Mouse (Mus musculus): Measurements from ENCODE around the gene Sash3. TPM values are rescaled to one million over a fixed set of nuclear protein-coding genes. Genes with fewer than 3 reads are reported as not detected.
A peak's percentile ranks its signal among the peaks of the same experiment; 100 is the strongest.

The Sash3 gene
- polyA plus RNA-seq, 1 experiment: not detected

DNA sequence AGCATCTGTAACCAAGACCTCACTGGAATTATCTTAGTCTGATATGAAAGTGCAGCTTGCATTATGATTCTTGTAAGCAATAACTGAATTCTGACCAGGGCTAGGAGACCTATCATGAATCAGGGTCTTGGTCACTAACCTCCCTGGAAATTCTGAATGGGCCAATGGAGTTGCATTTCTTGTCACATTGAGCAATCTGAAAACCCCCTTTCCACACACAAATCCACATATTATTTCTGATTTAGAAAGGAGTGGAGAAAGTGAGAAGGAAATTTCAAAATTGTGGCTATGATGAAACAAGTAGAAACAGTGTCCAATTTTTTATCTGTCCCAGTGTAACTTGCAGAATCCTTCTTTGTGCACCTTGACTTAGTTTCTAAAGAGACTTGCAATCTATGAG is 26.9 kb upstream of the Sash3 start:
- no peaks in the 10 kb centered on the region for H3K36me3 ChIP-seq (ENCODE audit: control insufficient read depth, insufficient read depth)
- TF ChIP-seq CEBPB (IDR thresholded peaks at IDR 0.05; ENCODE audit: insufficient read depth, poor library complexity, severe bottlenecking) (peak; percentile 51; the same call in 1 of the 2 replicates), USF1 (IDR thresholded peaks at IDR 0.05; ENCODE audit: low read depth) (no peak), MYOD1 (IDR thresholded peaks at IDR 0.05; ENCODE audit: control insufficient read depth in 1 of 3, insufficient read length in 2 of 3, low read depth in 2 of 3) (no peak)
- no peaks in the 10 kb centered on the region for H3K79me2 ChIP-seq (ENCODE audit: control insufficient read depth, insufficient read depth)
- no peak overlapping the region for H3ac ChIP-seq (ENCODE audit: control insufficient read depth, insufficient read length)
- peak overlapping the region; percentile 30 for H3K4me2 ChIP-seq (ENCODE audit: low read depth)
- H3K4me3 ChIP-seq: no peak overlapping the region
- no peaks in the 10 kb centered on the region for H3K27me3 ChIP-seq (ENCODE audit: control insufficient read depth, insufficient read depth, insufficient read length)

DNA sequence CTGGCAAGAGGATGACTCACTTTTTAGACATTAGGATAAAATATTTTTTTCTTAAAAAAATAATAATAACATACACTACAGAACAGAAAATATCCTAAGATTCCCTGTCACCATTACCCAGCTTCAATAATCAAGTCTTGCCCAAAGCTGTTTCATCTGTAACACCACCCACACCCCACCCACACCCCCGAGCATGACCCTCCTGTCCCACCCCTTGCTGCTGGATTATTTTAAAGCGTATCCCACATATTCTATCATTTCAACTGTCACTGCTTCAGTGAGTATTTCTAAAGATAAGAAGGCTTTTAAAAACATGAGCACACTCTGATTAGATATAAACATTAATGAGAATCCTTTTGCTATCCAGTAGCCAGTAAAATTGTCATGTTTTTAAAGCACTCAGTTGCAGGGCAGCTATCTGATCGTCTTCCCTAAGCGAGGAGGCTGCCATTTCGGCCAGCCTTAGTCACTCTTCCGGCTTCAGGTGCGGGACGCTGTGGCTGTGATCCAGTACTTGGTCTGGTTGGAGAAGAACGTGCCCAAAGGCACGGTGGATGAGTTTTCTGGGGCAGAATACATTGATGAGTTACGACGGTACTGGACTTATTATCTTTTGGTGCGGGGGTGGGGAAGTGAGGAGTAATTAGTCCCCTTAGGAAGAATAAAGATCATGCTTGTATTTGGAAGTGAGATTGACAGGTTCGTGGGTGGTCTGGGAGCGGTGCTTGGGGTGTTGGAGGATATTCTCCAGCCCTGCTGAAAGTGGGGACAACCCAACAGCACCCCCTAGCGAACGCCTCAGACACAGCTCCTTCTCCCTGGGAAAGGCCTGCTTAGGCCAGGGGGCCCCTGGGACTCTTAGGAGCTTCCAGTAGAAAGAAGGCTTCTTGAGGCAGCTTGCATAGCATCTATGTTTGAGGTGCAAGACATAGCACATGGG is 21.8 kb upstream of the Sash3 start:
- no peaks in the 10 kb centered on the region for H3K36me3 ChIP-seq (ENCODE audit: control insufficient read depth, insufficient read depth)
- peak overlapping the region; percentile 45 for H3K4me2 ChIP-seq (ENCODE audit: low read depth)
- H3K4me3 ChIP-seq: no peak overlapping the region
- TF ChIP-seq E2F4 (IDR thresholded peaks at IDR 0.05; ENCODE audit: insufficient read depth) (no peak), REST (IDR thresholded peaks at IDR 0.05; ENCODE audit: insufficient read depth, insufficient read length) (no peak), CEBPB (IDR thresholded peaks at IDR 0.05; ENCODE audit: insufficient read depth, poor library complexity, severe bottlenecking) (no peak)
- no peaks in the 10 kb centered on the region for H3K27me3 ChIP-seq (ENCODE audit: control insufficient read depth, insufficient read depth, insufficient read length)
- H3ac ChIP-seq (ENCODE audit: control insufficient read depth, insufficient read length): no peak overlapping the region
- H3K79me2 ChIP-seq (ENCODE audit: control insufficient read depth, insufficient read depth): no peaks in the 10 kb centered on the region

DNA sequence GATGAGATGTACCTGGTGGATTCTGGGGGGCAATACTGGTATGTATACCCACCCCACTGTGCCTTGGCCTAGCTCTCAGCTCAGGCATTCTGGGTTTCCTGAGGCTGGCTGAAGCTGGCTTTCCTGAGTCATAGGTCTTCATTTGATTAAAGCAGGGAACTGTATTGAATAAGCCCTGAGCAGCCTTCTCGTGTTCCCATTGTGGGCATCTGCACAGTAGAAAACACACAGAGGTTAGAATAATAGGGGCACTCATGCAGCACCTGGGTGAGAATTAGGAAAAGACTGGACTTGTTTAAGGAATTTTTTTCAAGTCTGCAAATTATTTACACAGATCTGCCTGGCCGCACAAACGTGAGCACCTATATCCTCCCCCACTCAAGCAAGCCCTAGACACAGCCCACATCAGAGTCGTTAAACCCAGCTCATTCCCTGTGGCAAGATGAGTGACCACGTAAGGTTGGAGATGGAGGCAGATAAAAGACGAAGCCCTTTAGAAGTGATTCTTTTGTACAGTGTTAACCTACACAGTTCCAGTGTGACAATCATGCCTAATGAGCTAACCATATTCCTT is 19.2 kb upstream of the Sash3 start:
- Histone ChIP-seq H3K36me3 (ENCODE audit: control insufficient read depth, insufficient read depth) (no peaks in the 10 kb centered on the region), H3K79me2 (ENCODE audit: control insufficient read depth, insufficient read depth) (no peaks in the 10 kb centered on the region), H3K27me3 (ENCODE audit: control insufficient read depth, insufficient read depth, insufficient read length) (no peaks in the 10 kb centered on the region), H3K4me2 (ENCODE audit: low read depth) (no peak overlapping the region), H3K4me3 (no peak overlapping the region), H3ac (ENCODE audit: control insufficient read depth, insufficient read length) (no peak overlapping the region)
- TF ChIP-seq E2F4 (IDR thresholded peaks at IDR 0.05; ENCODE audit: insufficient read depth) (no peak), MYOG (IDR thresholded peaks at IDR 0.05; ENCODE audit: control insufficient read depth in 1 of 3, insufficient read depth in 1 of 3, insufficient read length in 2 of 3, low read depth in 2 of 3) (no peak), CEBPB (IDR thresholded peaks at IDR 0.05; ENCODE audit: insufficient read depth, poor library complexity, severe bottlenecking) (no peak)

DNA sequence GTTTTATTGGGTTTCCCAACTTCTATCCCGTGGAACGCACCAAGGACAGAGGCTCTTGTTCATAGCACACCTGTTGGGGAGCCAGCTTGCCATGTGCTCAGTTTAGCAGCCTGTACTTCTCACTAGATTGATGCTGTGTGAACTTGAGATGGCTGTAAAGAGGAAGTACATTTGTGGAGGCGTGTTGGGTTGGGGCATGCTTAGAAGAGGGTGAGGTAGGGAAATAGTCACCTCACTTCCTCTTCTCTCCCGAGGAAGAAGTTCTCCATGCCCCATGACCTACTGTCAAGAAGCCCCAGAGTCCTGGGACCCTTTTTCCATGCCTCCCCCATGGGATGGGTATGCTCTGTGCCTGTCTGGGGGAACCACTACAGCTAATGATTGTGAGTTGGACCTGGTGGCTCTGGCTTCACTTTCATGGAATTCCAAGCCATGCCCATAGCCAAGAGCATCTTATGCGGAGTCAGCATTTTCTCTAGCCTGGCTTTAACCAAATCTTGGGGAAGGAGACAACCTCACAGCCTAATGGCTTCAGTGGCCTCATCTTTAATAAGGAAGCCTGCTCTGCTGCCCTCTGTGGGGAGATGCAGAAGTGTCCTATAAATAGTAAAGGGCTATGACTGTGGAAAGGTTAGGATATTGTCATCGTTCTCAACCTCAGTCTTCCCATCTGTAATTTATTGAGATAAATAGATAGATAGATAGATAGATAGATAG is 18.6 kb upstream of the Sash3 start:
- Histone ChIP-seq H3K4me2 (ENCODE audit: low read depth) (no peak overlapping the region), H3K36me3 (ENCODE audit: control insufficient read depth, insufficient read depth) (no peaks in the 10 kb centered on the region), H3K4me3 (no peak overlapping the region), H3K27me3 (ENCODE audit: control insufficient read depth, insufficient read depth, insufficient read length) (no peaks in the 10 kb centered on the region), H3ac (ENCODE audit: control insufficient read depth, insufficient read length) (no peak overlapping the region), H3K79me2 (ENCODE audit: control insufficient read depth, insufficient read depth) (no peaks in the 10 kb centered on the region)
- no peak for TF ChIP-seq TCF3 (IDR thresholded peaks at IDR 0.05; ENCODE audit: insufficient read length, low read depth)

DNA sequence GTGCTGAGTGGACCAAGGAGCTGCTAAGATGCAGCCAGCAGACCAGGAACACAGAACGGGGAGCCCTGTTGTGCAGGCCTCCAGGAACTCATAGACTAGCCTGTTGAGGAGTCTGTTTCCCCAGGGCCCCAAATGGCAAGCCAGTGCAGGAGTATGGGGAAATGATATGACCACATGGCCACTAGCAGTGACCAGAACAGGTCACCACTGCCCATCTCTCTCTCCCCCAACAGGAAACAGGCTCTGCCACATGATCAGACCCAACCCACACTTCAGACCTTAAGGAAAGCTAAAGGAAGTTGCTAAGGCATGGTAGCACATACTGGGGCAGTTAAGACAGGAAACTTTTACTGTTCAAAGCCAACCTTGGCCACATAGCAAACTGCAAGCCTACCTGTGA is 17.1 kb upstream of the Sash3 start:
- no peaks in the 10 kb centered on the region for H3K27me3 ChIP-seq (ENCODE audit: control insufficient read depth, insufficient read depth, insufficient read length)
- no peaks in the 10 kb centered on the region for H3K79me2 ChIP-seq (ENCODE audit: control insufficient read depth, insufficient read depth)
- no peak overlapping the region for H3K4me2 ChIP-seq (ENCODE audit: low read depth)
- H3ac ChIP-seq (ENCODE audit: control insufficient read depth, insufficient read length): no peak overlapping the region
- TF ChIP-seq CEBPB (IDR thresholded peaks at IDR 0.05; ENCODE audit: insufficient read depth, poor library complexity, severe bottlenecking) (no peak), TCF3 (IDR thresholded peaks at IDR 0.05; ENCODE audit: insufficient read length, low read depth) (no peak), TCF12 (IDR thresholded peaks at IDR 0.05; ENCODE audit: insufficient read depth, poor library complexity, severe bottlenecking) (no peak), SRF (IDR thresholded peaks at IDR 0.05; ENCODE audit: control insufficient read depth, insufficient read length, low read depth) (no peak), USF1 (IDR thresholded peaks at IDR 0.05; ENCODE audit: low read depth) (no peak), E2F4 (IDR thresholded peaks at IDR 0.05; ENCODE audit: insufficient read depth) (no peak), MYOD1 (IDR thresholded peaks at IDR 0.05; ENCODE audit: control insufficient read depth in 1 of 3, insufficient read length in 2 of 3, low read depth in 2 of 3) (no peak), MYOG (IDR thresholded peaks at IDR 0.05; ENCODE audit: control insufficient read depth in 1 of 3, insufficient read depth in 1 of 3, insufficient read length in 2 of 3, low read depth in 2 of 3) (no peak), REST (IDR thresholded peaks at IDR 0.05; ENCODE audit: insufficient read depth, insufficient read length) (no peak), POLR2A (IDR thresholded peaks at IDR 0.05; ENCODE audit: insufficient read length, low read depth) (no peak), POLR2AphosphoS2 (IDR thresholded peaks at IDR 0.05; ENCODE audit: insufficient read length, low read depth) (no peak), MAX (IDR thresholded peaks at IDR 0.05; ENCODE audit: low read depth) (no peak)
- H3K4me3 ChIP-seq: no peak overlapping the region
- no peaks in the 10 kb centered on the region for H3K36me3 ChIP-seq (ENCODE audit: control insufficient read depth, insufficient read depth)
